Mouse (Mus musculus): ENCODE measurements around the gene Ap1ar.

The Ap1ar gene

DNA sequence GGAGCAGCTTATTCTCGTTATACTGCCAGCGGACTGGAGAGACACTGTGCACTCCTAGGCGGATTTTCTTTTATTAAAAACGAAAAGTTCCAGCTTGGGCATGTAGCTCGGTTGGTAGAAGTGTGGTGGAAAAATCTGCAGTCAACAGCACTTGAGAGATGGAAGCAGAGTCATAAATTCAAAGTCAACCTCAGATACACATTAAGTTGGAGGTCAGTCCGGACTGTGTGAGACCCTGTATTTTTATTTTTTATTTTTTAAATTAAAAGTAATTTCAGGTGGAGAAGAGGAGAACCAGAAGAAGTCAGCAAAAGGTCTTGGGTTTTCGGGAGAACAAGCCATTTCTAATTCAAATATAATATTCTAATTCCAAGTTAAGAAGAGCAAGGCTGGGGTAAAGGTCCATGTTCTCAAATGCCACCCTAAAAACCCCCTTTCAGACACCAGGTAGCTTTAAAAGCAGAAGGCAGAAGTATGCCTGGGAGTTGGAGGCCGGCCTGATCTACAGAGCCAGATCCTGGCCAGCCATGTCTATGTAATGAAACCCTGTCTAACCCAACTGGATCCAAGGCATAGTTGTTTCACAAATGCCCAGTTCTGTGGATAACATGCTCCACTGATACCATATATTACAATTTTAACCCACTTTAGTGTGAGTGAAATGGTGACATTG is 785 bp upstream of the Ap1ar start:
- DNase-seq, result peak in 1 of 2 experiments; percentile 7

DNA sequence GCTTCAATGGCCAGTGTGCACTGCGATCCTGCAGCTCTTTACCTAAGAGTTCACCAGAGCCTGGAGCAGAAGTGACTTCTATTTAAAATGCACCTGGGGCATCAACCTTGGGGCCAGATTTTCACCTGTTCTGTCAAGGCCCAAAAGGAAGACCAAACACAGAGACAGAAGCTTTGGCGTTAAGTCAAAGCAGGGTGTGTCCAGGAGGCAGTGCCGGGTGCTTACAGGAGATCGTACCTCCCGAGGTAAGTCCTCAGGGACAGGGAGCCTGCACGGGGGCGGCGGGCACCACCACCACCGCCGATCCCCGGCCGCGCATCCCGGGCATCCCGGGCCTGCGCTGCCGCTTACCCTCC is 547 bp downstream of the Ap1ar start:
- no peak for DNase-seq

DNA sequence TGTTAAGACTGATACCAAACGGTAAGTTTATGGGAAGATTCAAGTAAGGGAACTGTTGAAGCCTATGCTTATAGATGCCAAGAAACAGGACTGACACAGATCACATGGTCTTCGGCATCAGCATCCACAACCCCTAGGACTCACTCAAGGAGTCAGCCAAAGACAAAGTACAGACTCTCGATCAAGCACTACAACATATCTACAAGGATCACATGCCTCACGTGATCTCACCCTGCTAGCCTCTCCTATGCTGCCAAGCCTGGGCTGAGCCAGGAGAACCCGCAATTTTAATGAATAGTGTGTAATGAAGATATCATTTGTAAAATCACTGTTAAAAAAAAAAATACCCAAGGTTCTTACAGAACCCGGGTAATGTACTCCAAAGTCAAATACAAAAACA is 1.7 kb downstream of the Ap1ar start:
- DNase-seq, result no peak

DNA sequence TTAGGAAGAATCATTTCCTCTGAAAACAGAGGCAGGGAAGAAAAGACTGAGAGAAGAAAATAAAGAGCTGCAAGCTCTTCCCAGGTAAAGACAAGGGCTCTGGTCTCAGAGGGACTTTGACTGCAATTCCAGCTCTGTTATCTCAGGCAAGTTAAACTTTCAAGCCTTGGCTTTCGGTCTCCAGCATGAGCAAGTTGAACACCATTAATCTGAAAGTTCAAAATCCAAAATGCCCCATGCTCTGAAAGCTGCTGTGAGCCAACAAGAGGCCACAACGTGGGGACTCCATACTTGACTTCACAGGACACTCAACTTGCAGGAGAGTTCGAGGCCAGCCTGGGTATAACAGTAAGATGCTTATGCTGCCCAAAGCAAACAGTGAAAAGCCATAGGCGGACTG is 3.3 kb downstream of the Ap1ar start:
- DNase-seq, result no peak

DNA sequence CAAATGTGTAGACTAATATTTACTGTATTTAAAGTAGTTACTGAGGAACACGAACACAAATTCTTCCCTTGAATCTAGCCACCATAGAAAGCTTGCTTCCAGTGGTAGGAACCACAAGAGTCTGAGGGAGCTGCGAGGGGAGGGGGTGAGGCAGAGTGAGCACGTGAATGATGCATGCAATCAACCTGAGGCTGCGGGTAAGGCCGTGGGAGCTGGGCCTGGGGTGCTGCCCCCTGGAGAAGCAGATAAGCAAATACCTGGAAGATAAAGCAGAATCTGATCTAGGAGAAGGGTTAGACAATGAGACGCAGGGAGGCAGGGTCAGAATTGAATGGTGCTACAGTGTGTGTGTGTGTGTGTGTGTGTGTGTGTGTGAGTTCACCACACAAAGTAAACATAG is 6.2 kb downstream of the Ap1ar start:
- no peak for DNase-seq

DNA sequence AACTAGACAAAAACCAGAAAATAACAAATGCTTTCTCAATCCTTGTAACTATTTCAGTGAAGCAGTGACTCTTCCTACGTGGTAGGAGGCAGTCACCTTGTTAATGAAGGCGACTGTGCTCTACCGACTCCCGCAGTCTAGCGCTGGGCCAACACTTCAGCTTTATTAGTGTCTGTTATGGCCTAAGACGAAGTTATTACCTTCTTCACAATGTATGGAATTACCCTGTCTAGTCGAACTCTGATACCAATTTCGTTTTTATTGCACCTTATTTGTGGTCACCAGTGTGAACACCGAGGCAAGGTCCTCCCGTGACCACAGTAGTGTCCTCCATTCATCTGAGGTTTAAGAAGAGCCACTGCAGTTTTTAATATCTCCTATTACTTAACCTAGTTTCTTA is 7.1 kb downstream of the Ap1ar start:
- no peak for DNase-seq

DNA sequence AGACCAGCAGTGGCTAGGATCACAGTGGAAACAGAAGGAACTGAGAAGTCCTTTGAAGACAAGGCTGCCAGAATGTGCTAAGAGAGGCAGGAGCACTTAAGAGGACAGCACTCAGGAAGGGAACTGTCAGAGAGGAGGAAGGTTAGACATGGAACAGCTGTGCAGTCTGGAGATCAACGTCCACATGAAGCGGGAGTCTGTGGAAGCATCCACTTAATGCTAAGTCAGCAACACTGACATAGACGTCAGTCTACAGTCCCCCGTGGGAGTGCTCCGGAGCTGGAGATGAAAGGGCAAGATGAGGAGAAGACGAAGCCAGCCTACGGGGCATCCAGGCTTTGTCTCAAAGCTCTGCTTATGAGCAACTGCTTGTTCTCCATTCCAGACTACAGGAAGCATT is 10.2 kb downstream of the Ap1ar start:
- no peak for DNase-seq

DNA sequence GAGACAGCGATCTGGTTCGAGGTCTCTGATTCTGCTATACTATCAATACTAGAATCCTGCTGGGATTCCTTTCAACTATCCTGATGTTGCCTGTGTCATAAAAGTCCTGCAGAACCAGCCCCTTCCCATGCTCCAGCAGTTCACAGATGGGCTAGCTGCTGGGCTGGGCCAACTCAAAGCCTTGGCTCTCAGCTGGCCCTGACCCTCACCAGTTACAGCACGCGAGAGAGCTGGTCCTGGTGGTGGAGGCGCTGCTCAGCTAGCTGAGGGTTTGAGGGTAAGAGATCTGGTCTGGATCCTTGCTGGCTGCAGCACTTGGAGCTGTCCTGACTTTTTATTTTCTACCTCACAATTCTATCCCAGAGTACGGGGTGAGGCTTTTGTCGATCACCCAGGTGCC is 10.8 kb downstream of the Ap1ar start:
- DNase-seq, result no peak

DNA sequence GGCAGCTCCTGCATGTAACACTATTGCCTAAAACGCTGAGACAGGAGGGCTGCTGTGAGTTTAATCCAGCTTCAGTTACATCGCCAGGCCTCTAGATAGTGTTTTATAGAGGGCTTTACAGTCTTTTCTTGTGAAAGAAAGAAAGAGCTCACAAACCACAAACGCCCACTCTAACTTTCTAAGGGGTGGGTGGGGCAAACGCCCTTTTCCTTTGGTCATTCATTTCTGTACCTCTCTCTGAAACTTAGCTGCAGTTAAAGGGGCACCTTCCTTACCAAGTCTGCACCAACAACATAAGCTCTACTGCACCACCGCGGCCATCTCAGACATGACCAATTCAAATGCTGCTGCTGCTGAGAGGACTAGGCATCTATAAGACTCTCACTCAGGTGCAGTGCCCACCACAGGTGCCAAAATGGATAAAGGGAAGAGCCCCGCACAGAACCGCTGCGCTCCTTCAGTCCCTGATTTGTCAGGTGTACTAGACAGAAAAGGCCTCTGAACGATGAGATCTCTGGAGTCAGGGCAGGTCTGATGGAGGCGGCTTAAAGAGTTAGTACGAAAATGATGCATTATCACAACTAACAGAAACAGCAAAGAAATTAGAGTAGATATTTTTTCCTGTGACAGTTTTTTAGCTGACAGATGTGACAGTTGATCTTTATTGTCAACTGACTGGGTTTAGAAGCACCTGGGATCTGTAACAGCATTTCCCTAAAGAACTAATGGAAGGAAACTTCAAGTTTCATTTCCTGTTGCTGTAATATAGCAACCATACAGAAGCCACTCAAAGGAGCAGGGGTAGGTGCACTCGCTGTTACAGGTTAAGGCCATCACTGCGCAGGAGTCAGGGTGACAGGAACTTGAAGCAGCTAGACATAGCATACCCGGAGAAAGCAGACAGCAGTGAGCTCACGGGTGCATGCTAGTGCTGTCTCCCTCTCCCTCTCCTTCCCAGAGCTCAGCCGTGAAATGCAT is 13.1 kb downstream of the Ap1ar start:
- DNase-seq, result no peak

DNA sequence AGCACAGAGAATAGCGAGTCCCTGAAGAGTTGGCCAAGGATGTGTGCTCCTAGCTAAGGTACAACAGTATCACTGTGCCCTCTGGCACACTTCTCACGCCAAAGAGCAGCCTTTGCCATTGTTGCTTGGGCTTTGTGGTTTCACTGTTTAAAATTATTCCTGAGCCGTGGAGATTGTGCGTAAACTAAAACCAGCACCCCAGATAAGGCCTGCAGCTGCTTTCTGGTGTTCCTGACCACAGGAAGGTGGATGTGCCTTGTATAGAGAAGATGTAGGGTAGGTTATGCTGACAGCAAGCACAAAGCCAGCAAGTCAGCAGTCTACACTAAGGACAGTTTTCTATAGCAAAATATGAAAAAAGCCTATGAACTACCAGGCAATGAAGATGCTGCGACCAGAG is 16.1 kb downstream of the Ap1ar start:
- no peak for DNase-seq

DNA sequence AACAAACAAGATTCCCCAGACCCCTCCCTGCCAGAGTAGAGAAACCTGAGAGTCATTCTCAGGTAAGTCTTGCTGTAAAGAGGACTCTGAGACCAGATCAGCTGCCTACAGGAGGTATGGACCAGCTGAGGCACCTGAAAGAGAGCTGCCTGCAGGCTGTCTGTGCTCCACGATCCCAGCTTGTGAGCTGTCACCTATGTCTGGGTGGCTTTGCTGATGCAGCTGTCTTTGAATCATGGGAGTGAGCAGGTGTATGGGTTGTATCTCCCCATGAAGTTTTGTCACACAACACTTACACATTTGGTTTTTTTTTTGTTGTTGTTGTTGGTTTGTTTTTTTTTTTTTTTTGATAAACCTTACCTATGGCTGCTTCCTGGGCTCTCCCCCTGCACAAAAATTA is 16.9 kb downstream of the Ap1ar start:
- DNase-seq, result no peak

DNA sequence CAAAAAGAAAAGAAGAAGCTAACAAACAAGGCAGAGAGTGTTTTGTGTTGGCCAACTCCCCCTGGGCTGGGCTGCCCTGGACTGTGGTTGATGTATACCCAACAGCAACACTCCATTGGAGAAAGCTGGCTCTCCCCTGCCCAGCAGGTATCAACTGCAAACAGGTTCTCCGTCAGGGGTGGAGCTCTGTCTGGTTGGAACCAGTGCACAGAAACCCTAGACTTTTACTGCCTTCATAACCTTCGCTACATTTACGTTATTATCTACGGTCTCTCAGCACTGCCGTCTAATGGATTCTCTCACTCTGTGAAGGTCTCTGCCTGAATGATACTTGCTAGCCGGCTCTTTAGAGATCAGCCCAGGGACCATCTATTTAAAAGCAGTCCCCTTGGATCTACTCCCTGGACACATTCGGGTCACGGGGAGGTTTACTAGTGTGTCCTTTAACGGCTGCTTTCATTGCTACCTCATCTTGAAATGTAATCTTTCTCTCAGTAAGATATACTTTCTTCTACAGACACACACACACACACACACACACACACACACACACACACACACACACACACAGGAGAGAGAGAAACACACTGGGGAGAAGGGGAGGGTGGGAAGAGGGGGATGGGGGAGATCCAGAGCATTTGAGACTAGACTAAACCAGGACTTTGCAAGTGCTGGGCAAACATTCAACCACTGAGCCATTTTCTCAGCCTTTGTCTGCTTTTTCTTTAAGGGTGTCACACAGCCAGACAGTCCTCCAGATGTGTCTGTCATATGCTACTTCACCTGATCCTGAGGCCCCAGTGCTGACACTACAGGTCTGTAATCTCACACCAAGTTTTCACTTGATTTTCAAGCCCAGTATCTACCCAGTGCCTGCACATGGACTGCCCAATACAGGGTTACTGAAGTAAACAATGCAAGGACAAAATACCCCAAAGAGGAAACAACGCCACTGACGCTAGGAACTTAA is 18.3 kb downstream of the Ap1ar start:
- DNase-seq, result no peak

DNA sequence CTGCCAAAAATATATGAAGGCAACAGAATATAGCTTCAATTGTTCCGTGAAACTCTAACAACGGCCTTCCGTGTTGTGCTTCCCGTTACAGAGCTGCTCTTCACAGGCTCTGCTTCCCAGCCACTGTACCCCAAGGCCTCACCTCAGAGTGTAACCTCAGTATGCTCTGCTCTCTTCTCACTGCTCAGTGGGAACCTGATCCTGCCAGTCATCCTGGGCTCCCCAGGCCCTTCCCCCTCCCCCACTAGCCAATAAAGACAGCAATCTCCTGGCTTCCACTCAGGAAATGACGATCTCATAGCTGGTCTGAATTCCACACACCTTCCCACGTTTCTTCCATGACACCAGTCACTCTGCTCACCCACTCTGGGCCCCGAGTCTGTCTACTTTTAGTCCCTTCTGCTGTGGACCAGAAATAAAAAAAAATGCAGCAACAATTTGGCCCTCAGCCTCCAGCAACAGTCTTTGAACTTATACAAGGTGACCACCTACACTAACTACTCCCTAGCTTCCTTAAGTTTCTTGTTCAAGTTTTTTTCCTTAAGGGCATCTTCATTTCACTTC is 20.1 kb downstream of the Ap1ar start:
- no peak for DNase-seq

DNA sequence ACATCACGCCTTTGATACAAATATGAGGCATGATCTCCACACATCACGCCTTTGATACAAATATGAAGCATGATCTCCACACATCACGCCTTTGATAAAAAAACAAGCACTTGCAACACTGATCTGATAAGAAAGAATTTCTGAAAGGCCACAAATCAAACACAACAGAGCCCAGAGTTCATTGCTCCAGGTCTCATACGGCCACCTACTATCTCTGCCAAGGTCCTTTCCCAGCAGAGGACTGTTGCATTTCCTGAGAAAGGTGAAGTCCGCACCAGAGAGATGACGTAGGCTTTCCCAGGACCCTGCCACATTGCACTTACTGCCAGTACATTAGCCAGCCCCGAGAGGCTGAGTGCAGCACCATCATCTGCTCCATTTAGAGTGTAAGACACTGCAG is 28.2 kb downstream of the Ap1ar start:
- DNase-seq, result no peak

DNA sequence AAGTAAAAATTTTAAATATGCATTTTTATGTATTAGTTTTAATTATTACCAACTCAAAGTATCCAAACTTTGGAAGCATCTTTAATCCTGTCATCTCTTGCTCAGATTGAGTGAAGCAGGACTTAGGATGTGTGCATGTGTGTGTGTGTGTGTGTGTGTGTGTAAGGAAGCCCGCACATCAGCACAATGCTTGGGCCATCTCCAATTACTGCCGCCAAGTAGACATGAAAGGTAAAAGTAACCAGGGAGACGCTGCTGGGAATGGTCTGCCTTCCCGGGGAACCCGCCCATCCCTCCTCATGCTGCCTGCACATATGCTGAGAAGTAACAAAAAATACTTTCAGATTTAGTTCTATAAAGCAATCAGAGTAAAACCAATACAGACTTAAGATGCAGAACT is 29.5 kb downstream of the Ap1ar start:
- DNase-seq, result no peak

DNA sequence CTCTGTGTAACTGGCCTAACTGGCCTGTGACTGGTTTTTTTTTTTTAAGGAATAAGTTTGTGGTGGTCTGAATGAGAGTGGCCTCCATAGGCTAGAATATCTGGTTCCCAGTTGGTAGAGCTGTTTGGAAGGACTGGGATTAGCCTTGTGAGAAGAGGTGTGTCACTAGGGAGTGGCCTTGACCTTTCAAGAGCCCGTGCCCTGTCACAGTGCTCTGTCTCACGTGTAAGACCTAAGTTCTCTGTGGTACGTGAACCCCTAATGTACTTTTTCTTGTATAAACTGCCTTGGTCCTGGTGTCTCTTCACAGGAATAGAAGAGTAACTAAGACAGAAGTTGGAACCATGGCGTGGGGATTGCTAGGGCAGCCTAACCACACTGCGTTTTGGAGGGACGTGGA is 31.3 kb downstream of the Ap1ar start:
- no peak for DNase-seq

DNA sequence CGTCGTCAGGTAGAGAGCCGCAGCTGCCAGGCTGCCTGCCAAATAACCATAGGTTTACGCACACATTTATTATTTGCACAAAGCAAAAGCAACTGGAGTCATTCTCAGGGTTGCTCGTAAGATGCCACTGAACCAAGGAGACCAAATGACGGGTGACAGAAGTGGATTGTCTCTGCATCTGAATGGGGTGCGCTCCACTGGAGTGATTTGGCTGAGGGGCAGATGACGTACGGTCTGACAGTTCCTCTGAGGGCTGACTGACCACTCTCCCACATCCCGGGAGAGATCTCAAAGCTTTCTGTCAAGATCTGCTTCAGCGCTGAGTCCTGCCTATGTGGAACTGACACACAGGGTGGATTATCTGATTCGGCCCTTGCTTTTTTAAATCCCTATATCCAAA is 32.3 kb downstream of the Ap1ar start:
- no peak for DNase-seq

DNA sequence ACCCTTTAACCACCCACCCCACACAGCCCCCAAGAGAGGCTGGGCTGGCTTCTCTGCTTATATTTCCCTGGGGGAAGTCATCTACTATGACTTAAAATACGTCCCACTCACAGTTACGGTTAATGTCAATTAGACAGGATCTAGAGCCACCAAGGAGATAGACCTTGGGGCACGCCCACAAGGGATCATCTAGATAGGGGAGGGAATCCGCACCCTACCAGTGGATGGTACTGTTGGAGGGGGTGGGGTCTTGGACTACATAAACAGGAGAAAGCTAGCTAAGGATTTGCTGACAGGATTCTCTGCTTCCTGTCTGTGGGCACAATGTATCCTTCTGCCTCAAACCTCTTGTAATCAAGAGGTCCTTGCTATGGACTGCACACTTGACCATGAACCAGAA is 32.9 kb downstream of the Ap1ar start:
- DNase-seq, result no peak

DNA sequence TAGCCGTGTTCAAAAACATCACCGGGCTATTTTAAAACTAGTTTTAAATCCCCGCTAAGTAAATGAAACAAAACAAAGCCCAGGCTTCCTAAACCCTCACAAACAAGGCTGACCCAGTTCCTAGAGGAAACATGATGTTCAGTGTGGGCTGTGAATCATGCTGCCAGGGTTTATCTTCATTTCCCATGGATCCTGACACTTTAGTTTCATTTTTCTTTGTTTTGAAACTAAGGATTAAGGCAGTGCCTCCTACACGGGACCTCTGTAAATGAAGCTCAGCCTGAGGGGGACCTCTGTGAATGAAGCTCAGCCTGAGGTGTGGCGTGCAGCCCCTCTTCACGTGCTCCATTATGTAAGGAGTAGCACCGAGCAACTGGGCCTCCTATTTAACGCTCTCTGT is 34.5 kb downstream of the Ap1ar start:
- no peak for DNase-seq

DNA sequence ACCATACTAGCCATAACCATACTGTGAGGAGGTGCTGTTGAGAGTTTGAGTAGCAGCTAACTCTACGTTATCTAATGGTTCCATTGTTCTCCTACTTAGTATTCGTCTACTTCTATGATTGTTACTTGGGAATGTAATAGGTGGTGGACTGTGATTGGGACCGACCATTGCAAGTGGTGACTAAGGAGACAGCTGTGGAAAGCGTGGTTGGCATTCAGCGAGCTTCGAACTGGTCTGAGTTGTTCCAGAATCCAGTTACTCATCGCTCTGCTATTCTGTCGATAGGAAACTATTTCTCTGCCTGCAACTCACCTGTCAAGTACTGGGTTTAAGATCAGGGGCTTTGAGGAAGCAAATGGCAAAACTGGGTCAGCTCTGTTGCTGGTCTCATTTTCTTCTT is 36.2 kb downstream of the Ap1ar start:
- no peak for DNase-seq

DNA sequence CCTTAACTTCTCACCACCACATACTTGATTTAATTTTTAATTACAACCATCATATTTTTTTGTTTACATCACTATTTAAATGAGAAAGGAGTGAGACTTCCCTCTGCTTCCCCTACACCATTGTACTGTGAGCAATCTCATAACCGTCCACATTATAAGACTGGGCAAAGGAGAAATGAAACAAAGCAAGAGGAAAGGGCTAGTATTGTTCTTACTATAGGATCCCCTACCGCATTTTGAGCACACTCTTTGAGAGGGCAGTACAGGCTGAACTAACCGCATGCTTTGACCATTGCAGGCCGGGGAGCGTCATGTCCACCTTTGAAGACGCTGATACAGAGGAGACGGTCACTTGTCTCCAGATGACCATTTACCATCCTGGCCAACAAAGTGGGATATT is 41.1 kb downstream of the Ap1ar start:
- DNase-seq, result no peak

DNA sequence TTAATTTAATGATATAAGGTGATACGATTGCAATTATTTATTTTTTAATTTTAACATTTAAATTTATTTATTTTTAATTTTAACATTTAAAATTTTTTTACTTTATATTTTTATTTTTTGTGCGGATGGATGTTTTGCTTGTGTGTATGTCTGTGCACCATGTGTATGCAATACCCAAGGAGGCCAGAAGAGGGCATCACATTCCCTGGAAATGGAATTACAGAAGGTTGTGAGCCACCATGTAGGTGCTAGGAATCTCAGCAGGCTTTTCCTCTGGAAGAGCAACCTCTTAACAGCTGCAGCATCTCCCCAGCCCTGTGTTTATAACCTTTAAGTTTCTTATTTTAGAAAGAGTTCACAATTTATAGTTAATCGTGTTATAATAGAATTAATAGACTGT is 41.6 kb downstream of the Ap1ar start:
- DNase-seq, result peak in 1 of 2 experiments; percentile 19

DNA sequence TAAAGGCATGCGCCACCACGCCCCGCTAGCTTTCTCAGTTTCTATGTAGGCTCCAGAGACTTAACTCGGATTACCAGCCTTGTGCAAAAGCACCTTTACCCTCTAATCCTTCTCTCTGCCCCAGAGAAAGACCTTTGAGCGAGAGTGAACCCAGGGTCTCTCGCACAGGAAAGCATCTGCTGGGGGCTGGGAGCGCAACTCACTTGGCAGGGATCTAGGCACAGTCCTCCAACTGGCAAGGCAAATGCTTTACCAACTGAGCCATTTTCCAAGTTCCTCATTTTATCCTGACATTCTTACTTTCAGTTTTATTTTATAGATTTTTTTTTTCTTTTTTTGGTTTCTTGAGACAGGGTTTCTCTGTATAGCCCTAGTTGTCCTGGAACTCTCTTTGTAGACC is 44.3 kb downstream of the Ap1ar start:
- no peak for DNase-seq
